Mouse (Mus musculus) lung, postnatal 14 days (tissue): ENCODE results near the gene Sema4c.

Experiments
- DNase-seq: peaks from one replicate; pipeline ENCODE4 v3.0.0; 2021

The Sema4c gene

DNA sequence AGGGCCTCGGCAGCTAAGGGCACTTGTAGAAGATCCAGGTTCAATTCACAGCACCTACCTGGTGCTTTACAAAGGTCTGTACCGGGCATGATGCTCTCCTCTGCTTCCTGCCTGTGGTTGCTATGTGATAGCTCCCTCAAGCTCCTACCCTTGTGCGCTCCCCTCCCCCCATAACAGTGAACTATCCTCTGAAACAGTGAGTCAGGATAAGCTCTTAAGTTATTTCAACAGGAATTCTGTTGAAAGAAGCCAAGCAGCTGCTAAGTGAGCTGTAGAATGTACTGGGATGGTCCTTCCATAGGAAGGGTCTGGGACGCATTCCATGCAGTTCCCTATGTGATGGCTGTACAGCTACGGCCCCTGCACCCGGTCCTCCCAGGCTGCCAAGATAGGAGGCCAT, 24.6 kb downstream of the Sema4c start:
- no peak for DNase-seq

DNA sequence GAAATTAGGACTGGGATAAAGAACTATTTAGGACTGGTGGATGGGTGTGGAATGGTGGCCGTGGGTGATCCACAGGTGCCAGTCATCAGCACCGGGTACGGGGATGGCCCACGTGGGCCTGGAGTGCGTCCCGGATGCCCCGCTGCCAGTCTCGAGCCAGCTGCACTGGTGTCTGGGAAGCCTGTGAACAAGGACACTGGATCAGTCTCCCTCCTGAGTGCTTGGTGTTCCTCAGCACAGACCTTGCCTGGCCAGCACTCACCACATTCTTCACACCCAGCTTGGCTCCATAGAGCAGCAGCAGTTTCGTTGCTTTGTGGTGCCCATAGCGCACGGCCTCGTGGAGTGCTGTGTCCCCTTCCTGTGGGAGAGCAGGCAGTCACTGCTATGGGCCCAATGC, 26.7 kb downstream of the Sema4c start:
- no peak for DNase-seq

DNA sequence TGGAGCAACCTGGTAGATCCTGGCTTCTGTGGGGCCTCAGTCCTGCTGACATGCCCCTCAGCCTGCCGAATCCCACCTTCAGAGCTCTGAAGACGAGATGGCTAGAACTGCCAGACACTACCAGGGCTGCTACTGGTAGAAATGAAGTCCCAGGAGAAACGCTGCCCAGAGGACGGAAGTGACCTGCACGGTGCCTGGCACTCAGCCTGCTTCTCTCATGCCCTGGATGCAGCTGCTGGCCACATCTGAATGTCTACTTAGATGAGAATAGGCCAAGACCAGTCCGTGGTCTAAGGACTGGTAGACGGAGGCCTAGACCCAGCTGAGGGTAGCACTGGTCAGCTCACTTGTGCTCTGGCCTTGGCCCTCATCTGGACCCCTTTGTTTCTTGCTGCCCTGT, 27.2 kb downstream of the Sema4c start:
- no peak for DNase-seq

DNA sequence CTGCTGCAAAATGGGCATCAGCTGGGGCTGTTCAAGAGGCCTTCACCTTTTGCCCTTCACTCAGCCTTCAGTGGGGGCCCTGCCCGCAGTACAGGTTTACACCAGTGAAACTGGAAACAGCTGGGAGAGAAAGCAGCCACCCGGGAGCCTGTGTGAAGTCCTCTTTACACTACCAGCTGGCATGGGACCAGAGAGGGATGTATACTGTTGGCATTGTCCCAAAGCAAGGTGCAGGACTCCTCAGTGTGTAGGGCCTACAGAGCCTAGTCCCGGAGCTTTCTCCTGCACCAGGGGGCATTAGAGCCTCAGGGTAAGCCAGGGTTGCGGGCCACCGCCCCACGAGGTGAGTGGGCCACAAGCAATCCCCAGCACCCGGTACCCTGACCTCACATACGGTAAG, 27.7 kb downstream of the Sema4c start:
- no peak for DNase-seq

DNA sequence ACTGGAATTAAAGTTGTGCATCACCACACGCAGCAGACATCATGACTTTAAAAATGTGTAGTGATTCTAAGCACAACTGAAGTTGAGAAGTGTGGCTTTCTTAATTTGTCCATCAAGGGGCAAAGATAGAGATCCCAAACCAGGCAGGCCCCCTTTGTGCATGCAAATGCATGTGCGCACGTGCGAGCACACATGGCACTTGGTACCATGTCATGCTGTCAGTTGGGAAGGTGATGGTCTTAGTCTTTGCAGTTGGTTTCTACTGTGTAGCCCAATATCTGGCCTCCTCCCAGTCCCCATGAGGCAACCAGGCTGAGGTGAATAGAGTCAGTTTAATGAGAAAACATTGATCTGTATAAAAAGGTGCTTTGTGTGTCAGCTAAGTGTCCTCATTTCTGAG, 28.3 kb downstream of the Sema4c start:
- no peak for DNase-seq

DNA sequence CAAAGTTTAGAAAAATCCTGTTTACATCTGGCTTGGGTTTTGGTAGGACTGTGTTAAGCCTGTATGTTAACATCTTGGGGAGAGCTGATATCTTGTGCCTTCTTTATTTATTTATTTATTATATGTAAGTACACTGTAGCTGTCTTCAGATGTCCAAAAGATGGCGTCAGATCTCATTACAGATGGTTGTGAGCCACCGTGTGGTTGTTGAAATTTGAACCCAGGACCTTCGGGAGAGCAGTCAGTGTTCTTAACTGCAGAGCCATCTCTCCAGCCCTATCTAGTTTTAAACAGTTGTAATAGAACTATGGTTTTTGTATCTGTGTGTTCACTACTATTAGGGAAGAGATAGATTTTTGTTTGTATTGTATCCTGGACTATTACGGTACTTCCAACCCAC, 28.9 kb downstream of the Sema4c start:
- DNase-seq = no peak

DNA sequence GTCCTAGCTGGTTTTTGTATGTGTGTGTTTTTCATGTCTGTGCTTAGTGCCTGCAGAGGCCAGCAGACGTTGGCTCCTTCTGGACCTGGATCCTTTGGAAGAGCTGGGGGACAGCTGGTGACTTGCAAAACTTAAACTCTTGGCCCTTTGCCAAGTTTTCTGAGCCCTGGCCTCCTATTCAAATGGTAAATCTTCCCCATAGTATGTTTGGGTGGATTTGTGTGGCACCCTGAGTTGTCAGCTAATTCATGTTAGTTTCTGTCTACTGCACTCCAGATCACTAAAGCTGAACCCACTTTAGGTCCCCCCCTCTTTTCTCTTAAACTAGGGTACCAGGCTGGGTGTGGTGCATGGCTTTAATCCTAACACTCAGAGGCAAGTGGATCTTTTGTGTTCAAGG, 29.8 kb downstream of the Sema4c start:
- no peak for DNase-seq

DNA sequence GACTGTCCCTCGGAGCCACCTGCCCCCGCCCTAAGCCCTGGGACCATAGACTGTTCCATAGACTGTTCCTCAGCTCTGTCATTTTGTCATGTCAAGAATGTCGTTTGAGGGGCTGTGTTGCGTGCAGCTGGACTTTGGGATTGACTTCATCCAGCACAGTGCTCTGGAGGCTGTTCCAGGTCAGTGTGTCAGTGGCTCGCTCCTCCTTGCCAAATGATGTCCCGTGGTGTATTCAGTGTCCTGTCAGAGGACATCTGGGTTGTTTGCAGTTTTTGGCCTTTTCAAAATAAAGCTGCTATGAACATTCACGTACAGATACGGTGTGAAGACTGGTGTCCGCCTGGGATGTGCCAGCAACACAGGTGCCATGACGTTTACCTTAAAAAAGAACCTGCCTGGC, 31.2 kb downstream of the Sema4c start:
- DNase-seq = no peak

DNA sequence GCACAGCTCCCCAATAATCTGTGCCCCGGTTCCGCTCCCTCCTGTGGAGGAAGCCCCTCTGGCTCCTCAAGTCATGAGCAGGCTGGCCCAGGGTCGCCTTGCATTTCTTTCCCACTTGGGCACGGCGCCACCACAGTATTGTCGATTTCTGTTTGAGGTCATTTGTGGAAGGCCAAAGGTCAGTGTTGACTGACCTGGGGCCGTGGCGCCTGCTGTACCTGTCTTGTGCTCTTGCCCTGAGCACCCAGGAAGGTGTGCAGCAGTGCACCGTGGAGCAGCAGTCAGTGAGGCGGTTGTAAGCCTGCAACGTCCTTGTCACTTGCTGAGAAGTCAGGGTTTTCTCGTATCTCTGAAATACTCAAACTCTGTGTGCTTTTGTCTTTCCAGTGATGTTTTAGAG, 32.4 kb downstream of the Sema4c start:
- DNase-seq = no peak

DNA sequence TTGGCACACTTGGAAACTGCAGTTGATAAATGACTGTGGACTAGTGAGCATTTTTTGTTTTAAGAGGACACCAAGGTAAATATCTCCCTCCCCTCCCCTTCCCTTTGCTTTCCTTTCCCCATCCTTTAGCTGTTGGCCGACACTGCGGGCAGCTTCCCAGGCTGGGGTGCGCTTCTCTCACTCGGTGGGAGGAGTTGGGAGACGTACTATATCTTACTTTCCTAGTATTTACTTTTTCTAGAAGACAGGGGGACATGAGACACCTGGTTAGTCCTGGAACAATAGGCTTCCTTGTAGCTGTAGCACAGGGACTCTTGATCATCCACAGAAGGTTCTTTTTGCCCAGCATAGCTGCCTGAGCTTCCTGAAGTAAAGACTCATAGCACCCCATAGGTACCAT, 34.1 kb downstream of the Sema4c start:
- no peak for DNase-seq

DNA sequence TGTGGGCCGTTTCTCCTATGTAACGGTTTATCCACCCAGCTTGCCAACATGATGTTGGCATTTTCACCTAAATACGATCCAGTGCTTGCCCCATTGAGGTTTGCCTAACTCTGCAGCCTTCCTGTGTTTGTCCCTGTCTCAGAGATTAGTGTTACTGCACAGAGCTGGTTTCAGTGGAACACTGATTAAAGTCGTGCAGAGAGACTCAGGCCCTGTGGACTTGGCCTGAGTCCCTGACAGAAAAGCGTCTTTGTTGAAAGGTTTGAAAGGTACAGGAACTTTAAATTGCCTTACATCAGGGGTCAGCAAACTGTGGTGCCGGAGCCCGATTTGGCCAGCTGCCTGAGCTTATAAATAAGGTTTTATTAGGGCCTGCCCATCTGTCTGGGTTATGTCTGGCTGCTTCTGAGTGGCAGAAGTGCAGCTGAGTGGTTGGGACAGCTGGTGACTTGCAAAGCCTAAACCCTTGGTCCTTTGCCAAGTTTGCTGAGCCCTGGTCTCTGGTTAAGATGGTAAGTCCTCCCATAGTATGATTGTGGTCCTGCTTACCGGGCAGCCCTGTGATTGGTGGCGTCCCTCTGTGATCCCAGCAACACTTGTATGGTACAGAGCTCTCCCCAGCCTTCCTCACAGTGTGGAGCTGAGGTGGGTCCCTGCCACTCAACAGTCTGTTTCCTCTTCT, 34.7 kb downstream of the Sema4c start:
- no peak for DNase-seq

DNA sequence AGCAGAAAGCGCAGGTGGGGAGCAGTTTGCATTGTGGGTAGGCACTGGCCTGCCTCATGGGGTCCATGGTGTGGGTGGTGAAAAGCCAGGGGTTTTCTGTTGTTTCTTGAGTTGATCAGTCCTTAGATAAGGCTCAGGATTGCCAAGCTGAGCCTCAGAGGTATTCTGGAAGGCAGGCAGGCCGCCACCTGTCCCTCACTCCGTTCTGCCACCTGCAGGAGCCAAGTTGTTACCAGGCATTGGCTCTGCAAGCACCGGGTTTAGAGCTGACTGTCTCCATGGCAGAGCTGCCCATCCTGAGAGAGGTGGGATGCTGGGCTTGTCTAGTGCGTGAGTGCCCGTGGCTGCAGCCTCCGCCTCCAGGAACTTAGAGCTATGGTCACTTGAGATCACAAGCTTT, 35.9 kb downstream of the Sema4c start:
- DNase-seq = no peak

DNA sequence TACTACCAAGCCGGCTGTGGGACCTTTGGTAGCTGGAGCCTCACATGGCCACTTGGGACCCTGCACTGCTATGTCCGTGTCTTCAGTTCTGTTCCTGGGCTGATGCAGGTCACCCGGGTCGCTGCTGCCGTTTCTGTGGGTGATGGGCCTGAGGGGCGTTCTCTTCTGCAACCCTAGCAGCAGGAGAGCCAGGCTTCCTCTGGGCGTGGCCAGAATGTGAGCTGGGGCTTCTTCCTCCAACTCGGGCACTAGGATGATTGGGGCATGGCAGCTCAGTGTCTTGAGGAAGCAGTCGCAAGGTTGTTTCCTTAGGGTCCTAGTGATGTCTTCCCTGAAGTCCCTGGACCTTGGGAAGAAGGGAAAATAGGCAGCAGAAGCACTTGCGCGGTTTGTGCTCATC, 38.5 kb downstream of the Sema4c start:
- no peak for DNase-seq

DNA sequence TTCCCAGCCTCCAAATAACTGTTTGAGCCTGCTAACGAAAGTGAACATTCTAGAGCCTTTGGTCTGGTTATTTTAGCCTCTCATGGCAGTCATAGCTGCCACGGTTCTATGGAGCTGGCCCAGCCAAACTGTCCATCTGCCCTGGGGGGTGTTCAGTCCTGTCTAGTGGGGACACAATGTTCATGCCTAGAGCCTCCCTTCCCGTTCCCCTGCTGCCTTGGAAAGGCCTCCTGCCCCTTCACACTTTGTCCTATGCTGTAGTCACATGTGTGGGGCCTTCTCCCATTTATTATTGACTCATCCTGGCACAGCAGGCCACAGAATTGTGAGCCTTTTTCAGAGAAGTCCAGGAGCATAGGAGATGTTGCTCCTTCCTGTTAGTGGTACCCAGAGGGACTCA, 39.9 kb downstream of the Sema4c start:
- DNase-seq = no peak

DNA sequence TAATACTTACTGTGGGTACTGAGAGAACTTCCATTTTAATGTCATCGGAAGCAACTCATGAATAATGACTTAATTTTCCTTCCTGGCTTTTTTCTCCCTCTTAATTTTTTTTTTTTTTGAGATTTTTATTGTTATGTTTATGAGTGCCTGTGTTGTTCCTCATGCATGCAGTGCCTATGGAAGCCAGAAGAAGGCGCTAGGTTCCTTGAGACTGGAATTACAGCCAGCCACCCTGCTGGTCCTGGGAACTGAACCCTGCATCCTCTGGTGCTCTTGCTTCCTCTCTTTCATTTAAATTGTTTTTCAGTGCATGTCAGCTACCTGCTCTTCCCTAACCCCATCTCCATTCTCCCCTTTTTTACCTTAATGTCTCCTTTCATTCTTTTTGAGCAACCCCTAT, 44.4 kb downstream of the Sema4c start:
- DNase-seq = peak; percentile 34

DNA sequence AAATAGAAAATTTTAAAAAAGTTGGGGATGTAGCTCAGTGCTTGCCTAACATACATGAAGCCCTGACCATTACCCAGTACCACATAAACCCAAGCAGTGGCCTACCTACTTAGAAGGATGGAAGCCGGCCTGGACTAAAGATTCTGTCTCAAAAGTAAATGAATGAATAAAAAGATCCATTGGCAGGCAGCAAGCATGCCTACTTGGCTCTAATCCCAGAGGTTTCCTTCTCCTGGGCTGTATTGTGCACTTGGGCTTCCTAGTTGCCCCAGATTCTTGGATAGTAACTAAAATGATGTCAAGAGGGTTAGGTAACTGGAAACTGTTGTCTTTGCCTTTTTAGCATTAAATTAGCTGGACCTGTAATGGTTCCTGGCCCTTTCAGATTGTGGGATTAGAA, 44.8 kb downstream of the Sema4c start:
- DNase-seq = no peak

DNA sequence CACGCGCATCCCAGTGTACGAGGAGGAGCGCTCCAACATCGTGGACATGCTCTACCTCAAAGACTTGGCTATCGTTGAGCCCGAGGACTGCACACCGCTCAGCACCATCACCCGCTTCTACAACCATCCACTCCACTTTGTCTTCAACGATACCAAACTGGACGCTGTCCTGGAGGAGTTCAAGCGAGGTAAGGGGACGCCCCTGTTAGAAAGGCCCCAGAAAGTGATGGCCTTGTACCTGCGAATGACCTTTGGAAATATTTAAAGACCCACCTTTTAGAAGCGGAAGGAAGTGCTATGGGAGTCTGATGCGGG, 45.2 kb downstream of the Sema4c start:
- DNase-seq = no peak

DNA sequence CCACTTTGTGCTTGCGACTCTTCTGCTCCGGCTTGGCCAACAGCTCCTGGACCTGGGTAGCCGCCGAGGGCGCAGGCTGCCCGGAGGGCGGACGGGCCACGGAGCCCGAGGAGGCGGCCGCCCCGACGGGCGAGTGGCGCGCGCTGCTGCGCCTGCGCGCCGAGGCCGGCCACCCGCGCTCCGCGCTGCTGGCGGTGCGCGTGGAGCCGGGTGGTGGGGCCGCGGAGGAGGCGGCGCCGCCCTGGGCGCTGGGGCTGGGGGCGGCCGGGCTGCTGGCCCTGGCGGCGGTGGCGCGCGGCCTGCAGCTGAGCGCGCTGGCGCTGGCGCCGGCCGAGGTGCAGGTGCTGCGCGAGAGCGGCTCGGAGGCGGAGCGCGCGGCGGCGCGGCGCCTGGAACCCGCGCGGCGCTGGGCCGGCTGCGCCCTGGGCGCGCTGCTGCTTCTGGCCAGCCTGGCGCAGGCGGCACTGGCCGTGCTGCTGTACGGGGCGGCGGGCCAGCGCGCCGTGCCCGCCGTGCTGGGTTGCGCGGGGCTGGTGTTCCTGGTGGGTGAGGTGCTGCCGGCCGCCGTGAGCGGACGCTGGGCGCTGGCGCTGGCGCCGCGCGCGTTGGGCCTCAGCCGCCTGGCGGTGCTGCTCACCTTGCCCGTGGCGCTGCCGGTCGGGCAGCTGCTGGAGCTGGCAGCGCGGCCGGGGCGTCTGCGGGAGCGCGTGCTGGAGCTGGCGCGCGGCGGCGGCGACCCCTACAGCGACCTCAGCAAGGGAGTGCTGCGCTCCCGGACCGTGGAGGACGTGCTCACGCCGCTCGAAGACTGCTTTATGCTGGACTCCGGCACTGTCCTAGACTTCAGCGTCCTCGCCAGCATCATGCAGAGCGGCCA, 45.8 kb downstream of the Sema4c start:
- DNase-seq = peak; percentile 39

DNA sequence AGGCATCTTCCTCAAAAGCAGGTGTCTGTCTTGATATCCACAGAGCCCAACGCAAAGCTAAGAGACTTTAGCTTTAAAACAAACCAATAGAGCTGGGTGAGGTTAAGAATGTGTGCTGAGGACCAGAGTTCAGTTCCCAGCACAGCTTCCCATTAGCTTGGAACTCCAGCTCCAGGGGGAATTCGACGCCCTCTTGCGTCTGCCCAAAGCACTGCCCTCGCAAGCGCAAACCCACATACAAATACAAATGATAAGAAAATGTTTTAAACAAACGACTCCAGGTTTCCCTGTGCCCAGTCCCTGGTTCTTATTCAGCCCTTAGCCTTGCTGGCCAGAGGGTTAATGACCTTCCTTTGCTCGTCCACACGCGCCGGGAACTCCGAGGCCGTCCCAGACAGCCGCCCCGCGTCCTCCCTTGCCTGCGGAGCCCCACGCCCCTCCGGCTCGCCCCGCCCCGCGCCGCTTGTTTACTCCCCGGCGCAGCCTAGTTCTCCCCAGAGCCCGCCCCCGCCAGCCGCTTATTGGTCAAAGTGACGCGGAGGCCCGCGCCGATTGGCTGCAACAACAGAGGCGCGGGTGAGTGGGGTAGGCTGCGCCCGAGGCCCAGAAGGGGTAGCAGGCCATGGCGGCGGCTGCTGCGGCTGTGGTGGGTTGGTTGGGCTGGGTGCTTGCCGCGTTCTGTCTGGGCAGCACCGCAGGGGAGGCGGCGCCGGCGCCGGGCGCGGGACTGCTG, 46.7 kb downstream of the Sema4c start, which contains the start of gene Cnnm3:
Gene Cnnm3 (plus strand): TSS at position 579 of the 733 bp plus-strand sequence.
- peak; percentile 100 for DNase-seq

DNA sequence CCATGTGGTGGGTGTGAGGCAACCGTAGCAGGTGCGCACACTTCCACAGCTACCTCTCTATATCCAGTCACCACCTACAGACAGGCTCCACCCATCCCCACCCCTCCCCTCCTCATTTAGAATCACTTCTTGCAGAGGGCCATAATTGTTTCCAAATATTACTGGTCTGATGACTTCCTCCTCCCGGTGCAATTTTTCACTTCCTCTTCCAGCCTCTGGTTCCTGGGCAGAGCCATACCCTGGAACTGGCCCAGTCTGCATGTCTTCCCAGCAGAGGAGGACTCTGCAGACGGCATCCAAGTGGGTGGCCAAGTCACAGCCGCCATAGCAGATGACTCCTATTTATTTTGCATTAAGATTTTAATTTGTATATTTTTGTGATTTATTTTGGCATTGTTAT, 49.9 kb downstream of the Sema4c start:
- DNase-seq = no peak

DNA sequence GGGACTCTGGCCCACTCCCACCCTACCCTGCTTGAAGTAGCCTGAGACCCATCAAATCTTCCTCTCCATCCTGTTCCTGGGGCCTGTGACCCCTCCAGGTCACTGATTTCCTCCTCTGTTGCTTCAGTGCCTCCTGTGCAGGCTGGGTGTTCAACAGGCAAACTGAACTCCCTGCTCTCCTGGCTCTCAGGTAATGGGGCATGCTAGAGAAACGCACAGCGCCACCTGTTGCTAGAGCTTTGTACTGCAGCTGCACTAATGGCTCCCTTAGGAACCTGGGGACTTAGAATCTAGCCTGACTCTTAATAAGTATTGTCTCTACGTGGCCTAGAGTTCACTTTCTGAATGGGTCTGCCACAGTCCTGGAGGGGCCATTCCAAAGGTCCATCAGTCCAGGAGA, 56.9 kb downstream of the Sema4c start:
- peak; percentile 87 for DNase-seq
